Mouse (Mus musculus) ES-E14 (cell line): ENCODE measurements around the gene Tmprss7.

Experiments used
- HCFC1 ChIP-seq: IDR thresholded peaks from 2 replicates; pipeline ENCODE4 v1.6.1; 2012; ENCODE audit warnings: low read length, inconsistent platforms, borderline replicate concordance; ENCODE audit not compliant: insufficient read depth
- ZC3H11A ChIP-seq: IDR thresholded peaks from 2 replicates; pipeline ENCODE4 v1.6.1; 2012; ENCODE audit warnings: low read depth, mild to moderate bottlenecking, inconsistent platforms, low read length, borderline replicate concordance

GRCm38 (mm10) chr16:45629497-45630105, 63.9 kb downstream of the Tmprss7 start:
- TF ChIP-seq HCFC1 (no peak), ZC3H11A (no peak)
